Mouse (Mus musculus): ENCODE results near the gene Als2cr12. TPM values are rescaled to one million over a fixed set of nuclear protein-coding genes. Genes with fewer than 3 reads are reported as not detected.
"Not testable (repeated sequence)": the region's sequence is repeated elsewhere in the genome, so short reads cannot be mapped to it uniquely, and the experiment has no call there.

The Als2cr12 gene
- polyA plus RNA-seq, 1 experiment from 2014 or later = not detected

DNA sequence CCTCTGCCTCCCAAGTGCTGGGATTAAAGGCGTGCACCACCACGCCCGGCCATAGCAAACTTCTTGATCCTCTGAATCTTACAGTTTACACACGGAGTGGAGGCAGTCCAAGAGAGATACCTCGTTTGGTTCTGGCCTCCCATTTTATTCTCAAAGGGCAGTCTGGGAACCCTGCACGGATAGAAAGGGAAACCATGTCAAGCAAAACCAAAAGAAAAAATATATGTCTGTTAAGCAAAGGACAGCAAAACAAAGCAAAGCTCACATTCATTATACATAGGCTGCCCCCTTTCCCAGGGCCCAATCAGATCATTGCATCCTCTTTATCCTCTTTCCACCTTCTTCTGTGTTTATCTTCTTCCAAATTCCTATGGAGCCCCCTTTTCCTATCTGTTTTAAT, 82.0 kb downstream of the Als2cr12 start:
- H3K9ac ChIP-seq (ENCODE audit: low read length) = no peak overlapping the region
- 75% methylated on average over 6 of the region's 6 CpGs for WGBS
- H3K4me3 ChIP-seq (ENCODE audit: low read length) = no peak overlapping the region
- ATAC-seq (replicated peaks; ENCODE audit: extremely low read depth, insufficient read depth, low FRiP score) = no peak
- H3K27me3 ChIP-seq (ENCODE audit: control insufficient read depth, insufficient read depth, low read length) = no peaks in the 10 kb centered on the region
- H3K4me2 ChIP-seq (ENCODE audit: low read depth, low read length) = no peak overlapping the region
- 0 out of 2 replicates have a peak, but pooled peaks cover 1% of the 10 kb centered on the region for H3K9me3 ChIP-seq (replicated peaks; ENCODE audit: control insufficient read depth, low read length)
- no peak overlapping the region for H3K27ac ChIP-seq (ENCODE audit: low read length)
- no peaks in the 10 kb centered on the region for H3K4me1 ChIP-seq (ENCODE audit: control insufficient read depth, insufficient read depth, low read length)
- H3K36me3 ChIP-seq (ENCODE audit: control insufficient read depth, insufficient read depth) = no peaks in the 10 kb centered on the region

DNA sequence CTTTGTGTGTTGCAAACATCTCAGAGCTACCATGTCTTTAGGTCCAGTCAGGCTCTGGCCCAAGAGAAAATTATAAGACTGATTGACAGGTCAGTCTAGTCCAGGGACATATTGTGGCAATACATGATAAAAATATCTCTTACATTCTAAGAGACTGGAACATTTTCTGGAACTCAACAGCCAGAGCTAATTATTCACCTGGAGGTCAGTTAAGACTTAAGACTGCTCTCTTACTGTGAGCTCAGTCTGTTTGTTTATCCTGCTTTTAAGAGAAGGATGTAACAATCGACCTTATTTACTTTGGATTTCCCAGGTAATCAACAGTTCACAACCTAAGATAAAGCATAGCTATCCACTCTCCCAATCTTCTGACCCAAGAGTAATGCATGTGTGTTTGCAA, 85.2 kb downstream of the Als2cr12 start:
- H3K4me1 ChIP-seq (ENCODE audit: control insufficient read depth, insufficient read depth, low read length) = no peaks in the 10 kb centered on the region
- 35% methylated on average over 1 of the region's 1 CpGs for WGBS
- ATAC-seq (replicated peaks; ENCODE audit: extremely low read depth, insufficient read depth, low FRiP score) = no peak

DNA sequence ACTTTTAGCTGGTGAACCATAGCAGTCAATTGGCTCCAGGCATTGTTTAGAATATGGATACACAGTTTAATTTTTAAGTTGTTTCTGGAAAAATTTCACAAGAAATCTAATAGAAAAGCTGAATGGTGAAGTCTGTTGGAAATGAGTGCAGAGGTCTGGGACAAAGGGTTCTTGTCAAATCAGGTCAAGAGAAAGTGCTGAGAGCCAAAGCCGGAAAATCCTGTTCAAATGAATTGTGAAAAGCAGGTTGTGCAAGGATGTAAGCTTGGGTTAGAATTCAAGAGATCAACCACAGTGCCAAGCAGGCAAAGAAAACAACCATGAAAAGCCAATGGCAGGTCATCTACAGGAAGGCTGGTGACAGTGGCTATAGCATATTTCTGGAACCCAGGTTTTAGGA, 85.6 kb downstream of the Als2cr12 start:
- WGBS = 69% methylated on average over 1 of the region's 1 CpGs
- H3K4me3 ChIP-seq (ENCODE audit: low read length) = no peak overlapping the region
- no peaks in the 10 kb centered on the region for H3K27me3 ChIP-seq (ENCODE audit: control insufficient read depth, insufficient read depth, low read length)
- no peaks in the 10 kb centered on the region for H3K9me3 ChIP-seq (replicated peaks; ENCODE audit: control insufficient read depth, low read length)
- H3K4me1 ChIP-seq (ENCODE audit: control insufficient read depth, insufficient read depth, low read length) = no peaks in the 10 kb centered on the region
- H3K36me3 ChIP-seq (ENCODE audit: control insufficient read depth, insufficient read depth) = no peaks in the 10 kb centered on the region
- H3K27ac ChIP-seq (ENCODE audit: low read length) = no peak overlapping the region
- no peak overlapping the region for H3K4me2 ChIP-seq (ENCODE audit: low read depth, low read length)
- ATAC-seq (replicated peaks; ENCODE audit: extremely low read depth, insufficient read depth, low FRiP score) = no peak
- H3K9ac ChIP-seq (ENCODE audit: low read length) = no peak overlapping the region

More for the DNA sequence above, 85.2 kb downstream of the Als2cr12 start:
- Histone ChIP-seq H3K9ac (ENCODE audit: low read length) (no peak overlapping the region), H3K27me3 (ENCODE audit: control insufficient read depth, insufficient read depth, low read length) (no peaks in the 10 kb centered on the region), H3K36me3 (ENCODE audit: control insufficient read depth, insufficient read depth) (no peaks in the 10 kb centered on the region), H3K4me2 (ENCODE audit: low read depth, low read length) (no peak overlapping the region), H3K27ac (ENCODE audit: low read length) (no peak overlapping the region), H3K9me3 (replicated peaks; ENCODE audit: control insufficient read depth, low read length) (no peaks in the 10 kb centered on the region), H3K4me3 (ENCODE audit: low read length) (no peak overlapping the region)

DNA sequence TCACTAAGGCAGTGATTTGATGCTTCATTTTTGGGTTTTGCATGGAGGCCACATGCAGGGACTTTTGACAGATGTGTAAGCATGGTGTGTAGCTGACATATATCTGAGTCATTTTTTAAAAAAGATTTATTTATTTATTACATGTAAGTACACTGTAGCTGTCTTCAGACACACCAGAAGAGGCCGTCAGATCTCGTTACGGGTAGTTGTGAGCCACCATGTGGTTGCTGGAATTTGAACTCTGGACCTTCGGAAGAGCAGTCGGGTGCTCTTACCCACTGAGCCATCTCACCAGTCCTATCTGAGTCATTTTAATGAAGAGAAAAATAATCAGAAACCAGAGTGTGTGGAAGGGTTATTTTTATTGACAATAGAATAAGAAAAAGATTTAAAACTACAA, 86.2 kb downstream of the Als2cr12 start:
- not testable (repeated sequence) for H3K27ac ChIP-seq (ENCODE audit: low read length); H3K4me3 ChIP-seq (ENCODE audit: low read length); H3K9ac ChIP-seq (ENCODE audit: low read length); H3K4me1 ChIP-seq (ENCODE audit: control insufficient read depth, insufficient read depth, low read length); H3K9me3 ChIP-seq (replicated peaks; ENCODE audit: control insufficient read depth, low read length); H3K27me3 ChIP-seq (ENCODE audit: control insufficient read depth, insufficient read depth, low read length); H3K4me2 ChIP-seq (ENCODE audit: low read depth, low read length); H3K36me3 ChIP-seq (ENCODE audit: control insufficient read depth, insufficient read depth); ATAC-seq (replicated peaks; ENCODE audit: extremely low read depth, insufficient read depth, low FRiP score)
- 86% methylated on average over 5 of the region's 5 CpGs for WGBS

DNA sequence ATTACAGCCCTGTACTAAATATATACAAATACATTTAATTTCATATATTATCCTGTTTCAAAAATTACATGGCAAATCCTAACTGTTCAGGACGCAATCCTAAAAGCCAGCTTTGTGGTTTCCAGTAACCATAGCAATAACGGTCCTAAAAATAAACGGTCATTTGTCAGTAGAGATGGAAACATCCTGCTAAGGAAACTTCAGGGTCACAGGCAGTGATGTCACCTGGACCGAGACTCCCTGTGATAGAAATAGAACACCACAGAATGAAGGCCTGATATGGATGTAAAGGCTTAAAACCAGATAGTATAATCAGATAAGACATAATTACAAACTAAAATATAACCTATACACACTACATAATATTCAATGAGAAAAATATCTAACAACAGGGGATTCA, 92.1 kb downstream of the Als2cr12 start:
- 36% methylated on average over 4 of the region's 4 CpGs for WGBS
- Histone ChIP-seq H3K27me3 (ENCODE audit: control insufficient read depth, insufficient read depth, low read length) (no peaks in the 10 kb centered on the region), H3K4me2 (ENCODE audit: low read depth, low read length) (no peak overlapping the region), H3K9me3 (replicated peaks; ENCODE audit: control insufficient read depth, low read length) (no peaks in the 10 kb centered on the region), H3K27ac (ENCODE audit: low read length) (no peak overlapping the region), H3K36me3 (ENCODE audit: control insufficient read depth, insufficient read depth) (no peaks in the 10 kb centered on the region), H3K9ac (ENCODE audit: low read length) (no peak overlapping the region), H3K4me3 (ENCODE audit: low read length) (no peak overlapping the region), H3K4me1 (ENCODE audit: control insufficient read depth, insufficient read depth, low read length) (no peaks in the 10 kb centered on the region)
- no peak for ATAC-seq (replicated peaks; ENCODE audit: extremely low read depth, insufficient read depth, low FRiP score)

GRCm38 (mm10) chr1:58602681-58603080, 93.1 kb downstream of the Als2cr12 start:
- Histone ChIP-seq H3K9me3 (replicated peaks; ENCODE audit: control insufficient read depth, low read length) (no peaks in the 10 kb centered on the region), H3K36me3 (ENCODE audit: control insufficient read depth, insufficient read depth) (no peaks in the 10 kb centered on the region), H3K4me3 (ENCODE audit: low read length) (no peak overlapping the region), H3K4me1 (ENCODE audit: control insufficient read depth, insufficient read depth, low read length) (no peaks in the 10 kb centered on the region), H3K27me3 (ENCODE audit: control insufficient read depth, insufficient read depth, low read length) (no peaks in the 10 kb centered on the region), H3K27ac (ENCODE audit: low read length) (no peak overlapping the region), H3K4me2 (ENCODE audit: low read depth, low read length) (no peak overlapping the region), H3K9ac (ENCODE audit: low read length) (no peak overlapping the region)
- no peak for ATAC-seq (replicated peaks; ENCODE audit: extremely low read depth, insufficient read depth, low FRiP score)
- WGBS = 58% methylated on average over 4 of the region's 4 CpGs

Other genes with a start within 250 kb of the Als2cr12 start
- gene Orc2, start 190.9 kb downstream of the Als2cr12 start, polyA plus RNA-seq (2015; fragmentation: Nextera tagmentation; extraction: Ambion mirVana) = 17.8 and 20.4 TPM in 2 replicates
- gene Fam126b, start 109.7 kb downstream of the Als2cr12 start, polyA plus RNA-seq (2015; fragmentation: Nextera tagmentation; extraction: Ambion mirVana) = 3.9 and 4.8 TPM in 2 replicates
- gene Ndufb3, start 109.6 kb downstream of the Als2cr12 start, polyA plus RNA-seq (2015; fragmentation: Nextera tagmentation; extraction: Ambion mirVana) = 219 and 220 TPM in 2 replicates
- gene Cflar, start 15.5 kb upstream of the Als2cr12 start, polyA plus RNA-seq (2015; fragmentation: Nextera tagmentation; extraction: Ambion mirVana) = 39.2 and 42.0 TPM in 2 replicates
- 24.6 and 26.0 TPM in 2 replicates for gene Casp8, start 99.4 kb upstream of the Als2cr12 start, polyA plus RNA-seq (2015; fragmentation: Nextera tagmentation; extraction: Ambion mirVana)

All from heart, embryonic 16.5 days (tissue).